Mouse (Mus musculus) kidney, postnatal 25 days (tissue): ENCODE data around the gene Fam240b.

Experiments
- DNase-seq, 2 experiments: peaks; one replicate each; pipeline ENCODE4 v3.0.0; 2021; ENCODE audit warnings: mixed read lengths in 2 of 2

Fam240b gene

DNA sequence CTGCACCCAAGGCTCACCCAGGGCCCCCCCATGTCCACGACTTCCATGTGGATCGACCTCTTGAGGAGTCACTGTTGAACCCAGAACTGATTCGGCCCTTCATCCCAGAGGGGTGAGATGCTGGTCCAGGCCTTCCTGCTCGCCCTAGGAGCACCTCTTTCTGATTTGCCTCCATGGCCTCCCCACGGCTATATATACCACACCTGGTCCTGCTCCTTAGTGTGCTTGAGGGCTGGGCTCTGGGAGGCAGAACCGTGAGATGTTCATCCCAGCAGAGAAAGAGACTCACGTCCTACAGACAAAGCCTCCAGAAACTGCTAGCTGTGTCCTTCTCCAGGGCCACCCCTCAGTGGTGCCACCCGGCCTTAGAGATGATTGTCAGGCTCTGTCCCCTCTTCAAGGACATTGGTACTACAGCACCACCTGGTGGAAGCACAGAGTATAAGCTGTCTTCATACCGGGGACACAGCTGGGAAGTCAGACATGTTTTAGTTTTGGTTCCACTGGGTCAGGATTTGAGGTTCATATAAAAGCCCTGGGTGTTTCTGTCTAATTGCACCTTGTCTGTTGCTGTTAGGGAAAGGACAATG, 58.6 kb downstream of the Fam240b start:
- DNase-seq, result peak; percentile 67 to 78

DNA sequence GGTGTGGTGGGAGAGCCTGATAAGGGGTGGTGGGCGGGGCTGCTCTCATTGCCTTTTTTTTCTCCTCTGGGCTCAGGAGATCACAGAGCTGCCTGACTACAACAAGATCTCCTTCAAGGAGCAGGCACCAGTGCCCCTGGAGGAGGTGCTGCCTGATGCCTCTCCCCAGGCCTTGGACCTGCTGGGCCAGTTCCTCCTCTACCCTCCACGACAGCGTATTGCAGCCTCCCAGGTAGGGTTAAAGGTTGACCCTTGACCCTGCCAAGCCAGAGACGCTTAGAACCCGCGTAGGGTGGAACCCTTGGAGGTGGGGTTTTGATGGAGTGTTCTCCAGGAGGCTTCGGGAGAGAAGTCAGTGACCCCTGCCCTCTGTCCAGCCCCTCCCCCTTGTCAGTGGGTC, 59.8 kb downstream of the Fam240b start:
- DNase-seq, result peak in 1 of 2 experiments; percentile 45

DNA sequence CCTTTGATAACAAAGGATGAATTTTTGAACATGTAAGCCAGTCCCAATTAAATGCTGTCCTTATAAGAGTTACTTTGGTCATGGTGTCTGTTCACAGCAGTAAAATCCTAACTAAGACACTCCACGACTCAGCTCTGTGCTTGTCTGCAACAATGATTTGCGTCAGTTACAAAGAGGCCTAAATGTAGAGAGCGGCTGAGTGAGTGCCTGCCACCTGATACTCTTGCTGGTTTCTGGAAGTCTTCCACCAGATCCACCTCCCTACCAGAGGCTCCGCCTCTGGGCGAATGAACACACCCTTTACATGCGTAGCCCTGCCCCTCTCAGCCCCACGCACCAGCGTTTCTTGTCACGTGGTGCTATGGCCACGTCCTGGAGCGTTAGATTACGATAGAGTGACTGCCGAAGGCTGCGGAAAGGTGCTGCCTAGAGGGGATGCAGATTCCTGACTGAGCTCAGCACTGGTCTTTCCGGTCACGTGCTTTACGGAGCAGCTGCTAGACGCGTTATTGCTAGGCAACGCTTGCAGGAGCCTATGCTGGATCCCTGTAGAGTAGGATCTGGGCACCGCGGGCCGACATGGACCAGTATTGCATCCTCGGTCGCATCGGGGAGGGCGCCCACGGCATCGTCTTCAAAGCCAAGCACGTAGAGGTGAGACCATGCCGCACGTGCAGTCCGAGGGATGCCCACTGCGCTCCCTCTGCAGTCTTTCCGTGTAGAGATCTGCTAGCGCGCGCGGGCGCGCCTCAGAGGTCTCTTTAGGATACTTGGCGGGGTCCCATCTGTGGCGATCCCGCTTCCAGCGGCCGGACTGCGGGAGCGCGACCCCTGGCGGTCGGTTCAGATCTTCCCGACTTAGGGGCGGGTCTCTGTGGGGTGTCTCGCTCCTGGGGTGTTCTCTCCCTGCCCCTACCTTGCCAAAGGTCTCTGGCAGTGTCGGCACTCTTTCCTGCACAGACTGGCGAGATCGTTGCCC, 65.3 kb downstream of the Fam240b start, which contains the start of gene Cdk20:
TSS of gene Cdk20 (plus strand) at position 298 of the 979 bp plus-strand sequence.
- peak; percentile 92 to 97 for DNase-seq
